Mouse (Mus musculus) heart, embryonic 15.5 days (tissue): Measurements from ENCODE around the gene Ms4a3. TPM values are rescaled to one million over a fixed set of nuclear protein-coding genes. Genes with fewer than 3 reads are reported as not detected.

ENCODE experiments used
- ATAC-seq: fragments of 200-750 bp; cut with Nextera tagmentation; replicated peaks from 2 replicates; pipeline ENCODE4 v1.8.0; 2017; ENCODE audit warnings: low read depth, moderate TSS enrichment; ENCODE audit not compliant: insufficient number of reproducible peaks, insufficient read depth, low FRiP score
- H3K27ac ChIP-seq: fragments of 300-500 bp; sonication (generic); 2 replicates; pipeline ENCODE4 v1.5.1; 2015; ENCODE audit warnings: mild to moderate bottlenecking, inconsistent platforms
- H3K27me3 ChIP-seq: fragments of 300-500 bp; sonication (generic); 2 replicates; pipeline ENCODE4 v1.6.1; 2015; ENCODE audit warnings: inconsistent platforms
- H3K36me3 ChIP-seq: fragments of 300-500 bp; sonication (generic); 2 replicates; pipeline ENCODE4 v1.6.1; 2015; ENCODE audit warnings: mild to moderate bottlenecking, inconsistent platforms
- H3K4me1 ChIP-seq: fragments of 300-500 bp; sonication (generic); replicated peaks from 2 replicates; pipeline ENCODE4 v1.6.1; 2015; ENCODE audit warnings: inconsistent platforms
- H3K4me2 ChIP-seq: fragments of 300-500 bp; sonication (generic); 2 replicates; pipeline ENCODE4 v1.6.1; 2015; ENCODE audit warnings: inconsistent platforms, mild to moderate bottlenecking, moderate library complexity
- H3K4me3 ChIP-seq: fragments of 300-500 bp; sonication (generic); 2 replicates; pipeline ENCODE4 v1.5.1; 2015; ENCODE audit warnings: mild to moderate bottlenecking, inconsistent platforms
- H3K9ac ChIP-seq: fragments of 300-500 bp; sonication (generic); 2 replicates; pipeline ENCODE4 v1.6.1; 2015; ENCODE audit warnings: mild to moderate bottlenecking, inconsistent platforms
- H3K9me3 ChIP-seq: fragments of 300-500 bp; sonication (generic); replicated peaks from 2 replicates; pipeline ENCODE4 v1.6.1; 2016; ENCODE audit warnings: inconsistent platforms
- WGBS: fragments of 180-500 bp; shearing (Covaris S2); methylation state at CpG from one replicate; pipeline ENCODE4 v1.1.7; 2015; ENCODE audit warnings: mixed read lengths; 5-methylcytosine and 5-hydroxymethylcytosine counted together
- polyA plus RNA-seq: library from polyadenylated mRNA; unstranded; fragments of >200 nt; fragmentation: Nextera tagmentation; extraction: Ambion mirVana; gene quantifications from 2 replicates; pipeline ENCODE4 v1.2.1, GENCODE M21; 2015

Gene Ms4a3
- polyA plus RNA-seq, 1 experiment from 2014 or later = not detected

GRCm38 (mm10) chr19:11623551-11623950 lies 17.1 kb downstream of the Ms4a3 start, which contains the start of gene Ms4a2:
TSS of gene Ms4a2 (minus strand) at chr19:11623719.
- H3K27me3 ChIP-seq = no peaks in the 10 kb centered on the region
- no peak within 1 kb of the TSS for H3K9ac ChIP-seq
- H3K4me1 ChIP-seq = no peaks in the 10 kb centered on the region
- 80% methylated on average over 2 of the region's 2 CpGs for WGBS
- no peaks in the 10 kb centered on the region for H3K9me3 ChIP-seq
- H3K36me3 ChIP-seq = no peaks in the 10 kb centered on the region
- H3K4me3 ChIP-seq = no peak within 1 kb of the TSS
- no peak for ATAC-seq
- no peak within 1 kb of the TSS for H3K4me2 ChIP-seq
- H3K27ac ChIP-seq = no peak within 1 kb of the TSS

GRCm38 (mm10) chr19:11617983-11618382 lies 22.7 kb downstream of the Ms4a3 start:
- Histone ChIP-seq H3K27ac (no peak overlapping the region), H3K4me1 (no peaks in the 10 kb centered on the region), H3K9ac (no peak overlapping the region), H3K4me2 (no peak overlapping the region), H3K27me3 (no peaks in the 10 kb centered on the region), H3K4me3 (no peak overlapping the region), H3K9me3 (no peaks in the 10 kb centered on the region), H3K36me3 (no peaks in the 10 kb centered on the region)
- no peak for ATAC-seq

- no peak for ATAC-seq
- 48% methylated on average over 2 of the region's 2 CpGs for WGBS
Observed at GRCm38 (mm10) chr19:11614805-11615204, 25.8 kb downstream of the Ms4a3 start.

GRCm38 (mm10) chr19:11613776-11614443 lies 26.7 kb downstream of the Ms4a3 start:
- Histone ChIP-seq H3K27ac (no peak overlapping the region), H3K4me2 (no peak overlapping the region)
- WGBS = 53% methylated on average over 8 of the region's 8 CpGs

More at GRCm38 (mm10) chr19:11614805-11615204, 25.8 kb downstream of the Ms4a3 start:
- Histone ChIP-seq H3K4me2 (no peak overlapping the region), H3K4me3 (no peak overlapping the region), H3K36me3 (no peaks in the 10 kb centered on the region), H3K27ac (no peak overlapping the region), H3K9me3 (no peaks in the 10 kb centered on the region), H3K4me1 (no peaks in the 10 kb centered on the region), H3K9ac (no peak overlapping the region), H3K27me3 (no peaks in the 10 kb centered on the region)

GRCm38 (mm10) chr19:11613084-11613483 lies 27.6 kb downstream of the Ms4a3 start:
- H3K4me2 ChIP-seq = no peak overlapping the region
- H3K36me3 ChIP-seq = no peaks in the 10 kb centered on the region
- H3K9ac ChIP-seq = no peak overlapping the region
- H3K27ac ChIP-seq = no peak overlapping the region
- ATAC-seq = no peak
- no peaks in the 10 kb centered on the region for H3K27me3 ChIP-seq
- no peak overlapping the region for H3K4me3 ChIP-seq
- no peaks in the 10 kb centered on the region for H3K4me1 ChIP-seq
- 73% methylated on average over 1 of the region's 1 CpGs for WGBS
- no peaks in the 10 kb centered on the region for H3K9me3 ChIP-seq

More at GRCm38 (mm10) chr19:11613776-11614443, 26.7 kb downstream of the Ms4a3 start:
- Histone ChIP-seq H3K27me3 (no peaks in the 10 kb centered on the region), H3K9ac (no peak overlapping the region), H3K4me3 (no peak overlapping the region), H3K4me1 (no peaks in the 10 kb centered on the region), H3K36me3 (no peaks in the 10 kb centered on the region), H3K9me3 (no peaks in the 10 kb centered on the region)
- no peak for ATAC-seq

- 22% methylated on average over 2 of the region's 2 CpGs for WGBS
- ATAC-seq = no peak
Observed at GRCm38 (mm10) chr19:11612293-11612692, 28.4 kb downstream of the Ms4a3 start.

GRCm38 (mm10) chr19:11611541-11611945 lies 29.1 kb downstream of the Ms4a3 start:
- H3K4me3 ChIP-seq = no peak overlapping the region
- no peaks in the 10 kb centered on the region for H3K27me3 ChIP-seq
- no peaks in the 10 kb centered on the region for H3K36me3 ChIP-seq
- no peaks in the 10 kb centered on the region for H3K9me3 ChIP-seq
- no peaks in the 10 kb centered on the region for H3K4me1 ChIP-seq
- no peak overlapping the region for H3K27ac ChIP-seq
- H3K9ac ChIP-seq = no peak overlapping the region
- H3K4me2 ChIP-seq = no peak overlapping the region
- WGBS = 18% methylated on average over 6 of the region's 6 CpGs
- no peak; the same call in 1 of the 2 replicates for ATAC-seq

More at GRCm38 (mm10) chr19:11612293-11612692, 28.4 kb downstream of the Ms4a3 start:
- H3K4me2 ChIP-seq = no peak overlapping the region
- H3K27me3 ChIP-seq = no peaks in the 10 kb centered on the region
- H3K4me1 ChIP-seq = no peaks in the 10 kb centered on the region
- no peaks in the 10 kb centered on the region for H3K9me3 ChIP-seq
- H3K27ac ChIP-seq = no peak overlapping the region
- H3K36me3 ChIP-seq = no peaks in the 10 kb centered on the region
- H3K9ac ChIP-seq = no peak overlapping the region
- H3K4me3 ChIP-seq = no peak overlapping the region

- H3K27me3 ChIP-seq = no peaks in the 10 kb centered on the region
- H3K36me3 ChIP-seq = no peaks in the 10 kb centered on the region
- 3% methylated on average over 1 of the region's 1 CpGs for WGBS
- H3K4me1 ChIP-seq = no peaks in the 10 kb centered on the region
- H3K27ac ChIP-seq = no peak overlapping the region
- no peak overlapping the region for H3K4me2 ChIP-seq
- no peak for ATAC-seq
- no peak overlapping the region for H3K9ac ChIP-seq
- H3K4me3 ChIP-seq = no peak overlapping the region
- H3K9me3 ChIP-seq = no peaks in the 10 kb centered on the region
Observed at GRCm38 (mm10) chr19:11608172-11608571, 32.5 kb downstream of the Ms4a3 start.

- H3K4me1 ChIP-seq = no peaks in the 10 kb centered on the region
- no peaks in the 10 kb centered on the region for H3K36me3 ChIP-seq
- H3K27ac ChIP-seq = no peak within 1 kb of the TSS
- no peaks in the 10 kb centered on the region for H3K27me3 ChIP-seq
- H3K9ac ChIP-seq = no peak within 1 kb of the TSS
- H3K4me3 ChIP-seq = no peak within 1 kb of the TSS
- no peaks in the 10 kb centered on the region for H3K9me3 ChIP-seq
- WGBS = 86% methylated on average over 2 of the region's 2 CpGs
- no peak within 1 kb of the TSS for H3K4me2 ChIP-seq
- no peak for ATAC-seq
Observed at GRCm38 (mm10) chr19:11604603-11605002, 36.0 kb downstream of the Ms4a3 start, which contains the start of gene Ms4a6d. TSS of gene Ms4a6d (minus strand) at chr19:11604849.

- WGBS = 72% methylated on average over 2 of the region's 2 CpGs
- Histone ChIP-seq H3K27ac (no peak overlapping the region), H3K36me3 (no peaks in the 10 kb centered on the region), H3K4me1 (no peaks in the 10 kb centered on the region), H3K9ac (no peak overlapping the region), H3K27me3 (no peaks in the 10 kb centered on the region), H3K4me2 (no peak overlapping the region), H3K9me3 (no peaks in the 10 kb centered on the region), H3K4me3 (no peak overlapping the region)
- ATAC-seq = no peak
Observed at GRCm38 (mm10) chr19:11602026-11602425, 38.6 kb downstream of the Ms4a3 start.

- WGBS = 84% methylated on average over 3 of the region's 3 CpGs
- ATAC-seq = no peak
- H3K27me3 ChIP-seq = no peaks in the 10 kb centered on the region
Observed at GRCm38 (mm10) chr19:11601349-11601748, 39.3 kb downstream of the Ms4a3 start.

GRCm38 (mm10) chr19:11589891-11590449 lies 50.7 kb downstream of the Ms4a3 start:
- H3K9ac ChIP-seq = no peak overlapping the region
- no peaks in the 10 kb centered on the region for H3K4me1 ChIP-seq
- no peaks in the 10 kb centered on the region for H3K9me3 ChIP-seq
- no peaks in the 10 kb centered on the region for H3K36me3 ChIP-seq
- no peak for ATAC-seq
- no peak overlapping the region for H3K27ac ChIP-seq
- no peak overlapping the region for H3K4me3 ChIP-seq
- WGBS = 50% methylated on average over 2 of the region's 2 CpGs
- H3K27me3 ChIP-seq = no peaks in the 10 kb centered on the region
- no peak overlapping the region for H3K4me2 ChIP-seq

More at GRCm38 (mm10) chr19:11601349-11601748, 39.3 kb downstream of the Ms4a3 start:
- Histone ChIP-seq H3K4me3 (no peak overlapping the region), H3K4me1 (no peaks in the 10 kb centered on the region), H3K36me3 (no peaks in the 10 kb centered on the region), H3K27ac (no peak overlapping the region), H3K4me2 (no peak overlapping the region), H3K9me3 (no peaks in the 10 kb centered on the region), H3K9ac (no peak overlapping the region)
